Mouse (Mus musculus) 3134 (cell line): Measurements from ENCODE around the gene Slc2a10.
"Not testable (repeated sequence)": the region's sequence is repeated elsewhere in the genome, so short reads cannot be mapped to it uniquely, and the experiment has no call there.

Source experiments
- DNase-seq: peaks from one replicate; pipeline ENCODE4 v3.0.0-alpha.2; 2011; ENCODE audit warnings: low spot score; ENCODE audit not compliant: insufficient read length; ENCODE audit errors: extremely low read depth

Gene Slc2a10

GRCm38 (mm10) chr2:165497706-165498275 lies 5.8 kb upstream of the Slc2a10 start:
- DNase-seq = no peak

- no peak for DNase-seq
Measured at GRCm38 (mm10) chr2:165498816-165499215, 4.8 kb upstream of the Slc2a10 start.

- no peak for DNase-seq
Measured at GRCm38 (mm10) chr2:165509686-165510085, 6.1 kb downstream of the Slc2a10 start.

GRCm38 (mm10) chr2:165510466-165510865 lies 6.9 kb downstream of the Slc2a10 start:
- DNase-seq = no peak

- not testable (repeated sequence) for DNase-seq
Measured at GRCm38 (mm10) chr2:165510914-165511458, 7.4 kb downstream of the Slc2a10 start.

- DNase-seq = not testable (repeated sequence)
Measured at GRCm38 (mm10) chr2:165511530-165511929, 7.9 kb downstream of the Slc2a10 start.

GRCm38 (mm10) chr2:165512426-165512825 lies 8.8 kb downstream of the Slc2a10 start:
- no peak for DNase-seq

- DNase-seq = no peak
Measured at GRCm38 (mm10) chr2:165512870-165513600, 9.4 kb downstream of the Slc2a10 start.

- DNase-seq = no peak
Measured at GRCm38 (mm10) chr2:165515178-165515728, 11.7 kb downstream of the Slc2a10 start.

- no peak for DNase-seq
Measured at GRCm38 (mm10) chr2:165525609-165526008, 22.0 kb downstream of the Slc2a10 start.

GRCm38 (mm10) chr2:165529106-165529505 lies 25.5 kb downstream of the Slc2a10 start:
- peak; percentile 38 for DNase-seq

- no peak for DNase-seq
Measured at GRCm38 (mm10) chr2:165533789-165534188, 30.2 kb downstream of the Slc2a10 start.

- DNase-seq = no peak
Measured at GRCm38 (mm10) chr2:165540975-165541374, 37.4 kb downstream of the Slc2a10 start.

- DNase-seq = no peak
Measured at GRCm38 (mm10) chr2:165542939-165543669, 39.5 kb downstream of the Slc2a10 start.

- DNase-seq = no peak
Measured at GRCm38 (mm10) chr2:165543670-165544016, 40.1 kb downstream of the Slc2a10 start.

GRCm38 (mm10) chr2:165545687-165546086 lies 42.1 kb downstream of the Slc2a10 start:
- DNase-seq = no peak

GRCm38 (mm10) chr2:165546341-165546740 lies 42.8 kb downstream of the Slc2a10 start:
- no peak for DNase-seq

GRCm38 (mm10) chr2:165547410-165547809 lies 43.8 kb downstream of the Slc2a10 start:
- no peak for DNase-seq

- no peak for DNase-seq
Measured at GRCm38 (mm10) chr2:165548627-165549026, 45.0 kb downstream of the Slc2a10 start.

- not testable (repeated sequence) for DNase-seq
Measured at GRCm38 (mm10) chr2:165550410-165550809, 46.8 kb downstream of the Slc2a10 start.

- no peak for DNase-seq
Measured at GRCm38 (mm10) chr2:165554066-165554465, 50.5 kb downstream of the Slc2a10 start.
